Mouse (Mus musculus): ENCODE results near the gene Fabp7. TPM values are rescaled to one million over a fixed set of nuclear protein-coding genes. Genes with fewer than 3 reads are reported as not detected.
A peak's percentile ranks its signal among the peaks of the same experiment; 100 is the strongest.

Gene Fabp7
- 2.1 and 2.2 TPM in 2 replicates for polyA plus RNA-seq (2015; fragmentation: Nextera tagmentation; extraction: Ambion mirVana)

DNA sequence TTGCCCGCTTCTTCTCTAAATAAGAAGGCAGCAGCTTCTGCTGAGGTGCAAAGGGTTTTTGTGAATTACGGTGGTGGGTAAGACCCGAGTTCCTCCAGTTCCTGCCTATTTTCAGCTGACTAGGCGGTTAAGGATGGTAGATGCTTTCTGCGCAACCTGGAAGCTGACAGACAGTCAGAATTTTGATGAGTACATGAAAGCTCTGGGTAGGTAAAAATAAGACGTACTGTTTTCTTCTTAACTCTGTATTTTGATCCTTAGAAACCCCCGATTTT lies at the start of gene Fabp7:
Gene Fabp7 (plus strand): TSS at position 6 of the 275 bp plus-strand sequence.
- 30% methylated on average over 7 of the region's 7 CpGs for WGBS (ENCODE audit: insufficient replicate concordance)
- Histone ChIP-seq H3K27ac (no peak within 1 kb of the TSS), H3K9me3 (replicated peaks) (no peaks in the 10 kb centered on the region), H3K9ac (no peak within 1 kb of the TSS), H3K4me3 (replicated peaks) (no peak within 1 kb of the TSS), H3K27me3 (0 out of 2 replicates have a peak, but pooled peaks cover 9% of the 10 kb centered on the region), H3K36me3 (no peaks in the 10 kb centered on the region), H3K4me1 (replicated peaks) (no peaks in the 10 kb centered on the region), H3K4me2 (no peak within 1 kb of the TSS)
- ATAC-seq (ENCODE audit: low read depth) (no peak), DNase-seq (no peak)

- WGBS (ENCODE audit: insufficient replicate concordance): 65% methylated on average over 4 of the region's 4 CpGs
- H3K27ac ChIP-seq: no peak overlapping the region
- no peaks in the 10 kb centered on the region for H3K27me3 ChIP-seq
- H3K9me3 ChIP-seq (replicated peaks): no peaks in the 10 kb centered on the region
- no peaks in the 10 kb centered on the region for H3K4me1 ChIP-seq (replicated peaks)
- ATAC-seq (ENCODE audit: low read depth) (no peak), DNase-seq (no peak)
- no peak overlapping the region for H3K4me2 ChIP-seq
- no peak overlapping the region for H3K9ac ChIP-seq
- H3K4me3 ChIP-seq (replicated peaks): no peak overlapping the region
- H3K36me3 ChIP-seq: no peaks in the 10 kb centered on the region
These were observed 43.9 kb upstream of the Fabp7 start for GRCm38 (mm10) chr10:57740733-57741132.

DNA sequence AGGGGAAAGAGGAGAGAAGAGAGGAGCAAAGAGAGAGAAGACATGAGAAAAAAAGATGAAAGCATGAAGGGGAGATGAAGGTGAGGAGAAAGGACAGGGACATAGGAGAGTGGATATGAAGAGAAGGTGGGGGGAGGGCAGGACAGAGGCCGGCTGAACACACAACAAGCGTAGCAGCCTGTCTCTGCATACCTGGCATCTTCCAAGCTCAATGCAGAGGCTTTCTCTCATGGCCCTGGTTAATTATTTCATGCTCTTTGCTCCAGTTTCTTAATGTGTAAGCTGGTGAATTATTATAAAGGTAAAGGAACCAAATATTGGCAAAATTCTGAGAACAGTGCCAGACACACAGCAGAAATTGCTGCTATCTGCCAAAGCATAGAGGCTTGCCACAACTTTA lies 43.3 kb upstream of the Fabp7 start:
- no peak for ATAC-seq (ENCODE audit: low read depth)
- Histone ChIP-seq H3K4me2 (no peak overlapping the region), H3K9me3 (replicated peaks) (no peaks in the 10 kb centered on the region)

GRCm38 (mm10) chr10:57743045-57743444 lies 41.6 kb upstream of the Fabp7 start:
- no peaks in the 10 kb centered on the region for H3K9me3 ChIP-seq (replicated peaks)
- H3K27me3 ChIP-seq: no peaks in the 10 kb centered on the region
- H3K36me3 ChIP-seq: no peaks in the 10 kb centered on the region
- H3K4me3 ChIP-seq (replicated peaks): no peak overlapping the region
- no peak overlapping the region for H3K4me2 ChIP-seq
- H3K9ac ChIP-seq: no peak overlapping the region
- ATAC-seq (ENCODE audit: low read depth) (no peak), DNase-seq (no peak)
- H3K27ac ChIP-seq: no peak overlapping the region
- no peaks in the 10 kb centered on the region for H3K4me1 ChIP-seq (replicated peaks)
- WGBS (ENCODE audit: insufficient replicate concordance): 56% methylated on average over 7 of the region's 7 CpGs

More for the DNA sequence above, 43.3 kb upstream of the Fabp7 start:
- H3K4me3 ChIP-seq (replicated peaks): no peak overlapping the region
- WGBS (ENCODE audit: insufficient replicate concordance): 46% methylated on average over 2 of the region's 2 CpGs
- DNase-seq: no peak
- H3K4me1 ChIP-seq (replicated peaks): no peaks in the 10 kb centered on the region
- no peak overlapping the region for H3K9ac ChIP-seq
- H3K27me3 ChIP-seq: no peaks in the 10 kb centered on the region
- no peak overlapping the region for H3K27ac ChIP-seq
- H3K36me3 ChIP-seq: no peaks in the 10 kb centered on the region

- Histone ChIP-seq H3K4me3 (replicated peaks) (peak overlapping the region; percentile 37), H3K4me1 (replicated peaks) (no peaks in the 10 kb centered on the region), H3K4me2 (peak overlapping the region; percentile 35), H3K27ac (no peak overlapping the region), H3K9me3 (replicated peaks) (no peaks in the 10 kb centered on the region), H3K27me3 (no peaks in the 10 kb centered on the region), H3K9ac (no peak overlapping the region), H3K36me3 (no peaks in the 10 kb centered on the region)
- peak; percentile 39; the same call in 1 of the 2 replicates for ATAC-seq (ENCODE audit: low read depth)
- 5% methylated on average over 6 of the region's 6 CpGs for WGBS (ENCODE audit: insufficient replicate concordance)
- DNase-seq: peak; percentile 20
These were observed 41.1 kb upstream of the Fabp7 start for GRCm38 (mm10) chr10:57743606-57744016.

DNA sequence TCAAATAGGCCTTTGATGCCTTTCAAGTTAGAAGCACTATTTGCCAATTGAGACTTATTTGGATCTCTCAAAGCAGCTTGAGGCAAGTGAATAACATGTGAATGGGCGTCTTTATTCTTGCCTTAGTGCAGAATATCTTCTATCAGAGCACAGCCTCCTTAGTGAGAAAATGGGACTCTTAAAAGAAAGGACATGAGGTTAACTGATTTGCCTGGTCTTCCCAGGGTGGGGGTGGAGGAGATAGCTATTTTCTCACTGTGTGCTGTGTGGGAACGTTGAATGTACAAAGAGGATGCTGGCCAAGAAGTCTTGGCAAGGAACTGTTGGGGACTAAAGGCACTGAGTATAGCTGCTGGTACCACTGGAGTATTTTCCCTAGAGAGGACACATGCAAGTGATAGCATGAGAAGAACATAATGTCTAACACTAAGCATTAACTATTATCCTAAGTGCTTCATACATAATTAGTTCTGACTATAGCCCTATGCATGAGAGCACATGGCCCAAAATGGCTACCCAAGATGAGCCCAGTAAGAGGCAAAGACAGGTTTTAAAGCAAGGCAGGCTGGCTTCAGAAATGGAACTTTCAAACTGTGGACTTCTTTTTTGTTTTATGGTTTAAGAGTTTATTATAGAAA lies 40.4 kb upstream of the Fabp7 start:
- no peaks in the 10 kb centered on the region for H3K9me3 ChIP-seq (replicated peaks)
- H3K4me3 ChIP-seq (replicated peaks): no peak overlapping the region
- no peaks in the 10 kb centered on the region for H3K36me3 ChIP-seq
- no peak overlapping the region for H3K4me2 ChIP-seq
- H3K27me3 ChIP-seq: no peaks in the 10 kb centered on the region
- DNase-seq: no peak
- no peak overlapping the region for H3K27ac ChIP-seq
- ATAC-seq (ENCODE audit: low read depth): no peak
- no peak overlapping the region for H3K9ac ChIP-seq
- no peaks in the 10 kb centered on the region for H3K4me1 ChIP-seq (replicated peaks)
- 46% methylated on average over 2 of the region's 2 CpGs for WGBS (ENCODE audit: insufficient replicate concordance)

DNA sequence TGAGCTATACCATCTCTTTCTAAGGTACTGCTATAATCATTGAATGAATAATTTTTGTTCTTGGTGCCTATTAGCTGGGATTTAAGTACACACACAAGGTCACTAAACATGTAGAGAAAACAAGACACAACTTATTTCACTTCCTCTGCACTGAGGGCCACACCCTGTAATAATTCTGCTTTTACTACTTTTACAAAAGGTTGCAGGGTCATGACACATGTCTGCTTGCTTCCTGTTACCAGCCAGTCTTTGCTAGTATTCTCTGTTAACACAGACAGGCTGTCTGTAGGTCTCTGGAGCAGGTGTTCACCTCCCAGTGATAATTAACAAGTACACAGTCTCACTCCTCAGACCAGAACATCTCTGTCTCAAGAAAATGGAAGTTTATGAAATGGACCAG lies 39.2 kb upstream of the Fabp7 start:
- no peak overlapping the region for H3K4me2 ChIP-seq
- DNase-seq: no peak

DNA sequence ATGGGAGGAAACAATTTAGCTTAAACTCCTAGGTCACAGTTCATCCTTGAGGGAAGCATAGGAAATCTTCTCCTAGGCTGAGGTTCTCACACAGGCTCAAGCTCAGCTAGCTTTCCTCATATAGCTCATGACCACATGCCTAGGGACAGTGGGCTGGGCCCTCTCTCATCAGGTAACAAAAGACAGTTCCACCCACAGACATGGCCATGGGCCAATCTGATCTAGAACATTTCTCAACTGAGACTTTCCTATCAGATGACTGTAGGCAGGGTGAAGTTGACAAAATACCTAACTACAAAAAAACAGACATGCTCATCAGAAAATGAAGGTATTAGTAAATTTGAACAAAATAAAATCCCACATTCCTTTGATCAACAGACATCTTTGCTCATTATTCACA lies 37.6 kb upstream of the Fabp7 start:
- Histone ChIP-seq H3K4me2 (no peak overlapping the region), H3K4me1 (replicated peaks) (no peaks in the 10 kb centered on the region), H3K9ac (no peak overlapping the region), H3K4me3 (replicated peaks) (no peak overlapping the region), H3K36me3 (no peaks in the 10 kb centered on the region), H3K27ac (no peak overlapping the region), H3K9me3 (replicated peaks) (no peaks in the 10 kb centered on the region), H3K27me3 (no peaks in the 10 kb centered on the region)
- no peak for ATAC-seq (ENCODE audit: low read depth)
- no peak for DNase-seq

More for the DNA sequence above, 39.2 kb upstream of the Fabp7 start:
- Histone ChIP-seq H3K4me3 (replicated peaks) (no peak overlapping the region), H3K4me1 (replicated peaks) (no peaks in the 10 kb centered on the region), H3K9me3 (replicated peaks) (no peaks in the 10 kb centered on the region), H3K36me3 (no peaks in the 10 kb centered on the region), H3K27me3 (no peaks in the 10 kb centered on the region), H3K9ac (no peak overlapping the region), H3K27ac (no peak overlapping the region)
- no peak for ATAC-seq (ENCODE audit: low read depth)

GRCm38 (mm10) chr10:57753343-57753742 lies 31.3 kb upstream of the Fabp7 start:
- Histone ChIP-seq H3K9me3 (replicated peaks) (no peaks in the 10 kb centered on the region), H3K4me1 (replicated peaks) (no peaks in the 10 kb centered on the region), H3K27me3 (no peaks in the 10 kb centered on the region), H3K36me3 (no peaks in the 10 kb centered on the region), H3K4me2 (no peak overlapping the region), H3K9ac (no peak overlapping the region), H3K4me3 (replicated peaks) (no peak overlapping the region), H3K27ac (no peak overlapping the region)
- ATAC-seq (ENCODE audit: low read depth) (no peak), DNase-seq (no peak)
- 53% methylated on average over 1 of the region's 1 CpGs for WGBS (ENCODE audit: insufficient replicate concordance)

- H3K27ac ChIP-seq: no peak overlapping the region
- H3K9me3 ChIP-seq (replicated peaks): no peaks in the 10 kb centered on the region
- no peak for DNase-seq
- no peaks in the 10 kb centered on the region for H3K27me3 ChIP-seq
- H3K4me1 ChIP-seq (replicated peaks): no peaks in the 10 kb centered on the region
- H3K4me3 ChIP-seq (replicated peaks): no peak overlapping the region
- no peak for ATAC-seq (ENCODE audit: low read depth)
- H3K36me3 ChIP-seq: no peaks in the 10 kb centered on the region
- 71% methylated on average over 2 of the region's 2 CpGs for WGBS (ENCODE audit: insufficient replicate concordance)
- no peak overlapping the region for H3K4me2 ChIP-seq
- H3K9ac ChIP-seq: no peak overlapping the region
These were observed 29.4 kb upstream of the Fabp7 start for GRCm38 (mm10) chr10:57755201-57755736.

DNA sequence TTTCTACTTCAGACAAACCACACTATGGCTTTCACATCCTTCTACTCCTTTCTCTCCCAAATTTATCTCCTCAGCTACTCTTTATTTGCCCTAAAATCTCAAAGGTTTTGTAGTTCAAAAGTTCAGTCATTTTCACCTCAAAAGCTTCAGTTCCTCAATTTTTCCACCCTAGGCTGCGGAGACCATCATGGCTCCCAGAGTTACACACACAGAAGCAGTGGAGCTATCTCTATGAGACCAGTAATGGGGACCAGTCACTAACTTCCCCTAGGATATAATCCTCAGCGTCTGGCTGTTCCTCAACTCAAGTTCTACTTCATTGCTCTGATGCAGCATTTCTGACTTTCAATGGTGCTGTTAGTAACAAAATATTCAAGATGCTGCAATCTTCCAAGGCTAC lies 25.7 kb upstream of the Fabp7 start:
- WGBS (ENCODE audit: insufficient replicate concordance): 58% methylated on average over 2 of the region's 2 CpGs
- H3K36me3 ChIP-seq: no peaks in the 10 kb centered on the region
- no peak overlapping the region for H3K9ac ChIP-seq
- H3K27me3 ChIP-seq: no peaks in the 10 kb centered on the region
- DNase-seq (no peak), ATAC-seq (ENCODE audit: low read depth) (no peak)
- H3K4me1 ChIP-seq (replicated peaks): no peaks in the 10 kb centered on the region
- H3K27ac ChIP-seq: no peak overlapping the region
- H3K4me2 ChIP-seq: no peak overlapping the region
- no peaks in the 10 kb centered on the region for H3K9me3 ChIP-seq (replicated peaks)
- no peak overlapping the region for H3K4me3 ChIP-seq (replicated peaks)

DNA sequence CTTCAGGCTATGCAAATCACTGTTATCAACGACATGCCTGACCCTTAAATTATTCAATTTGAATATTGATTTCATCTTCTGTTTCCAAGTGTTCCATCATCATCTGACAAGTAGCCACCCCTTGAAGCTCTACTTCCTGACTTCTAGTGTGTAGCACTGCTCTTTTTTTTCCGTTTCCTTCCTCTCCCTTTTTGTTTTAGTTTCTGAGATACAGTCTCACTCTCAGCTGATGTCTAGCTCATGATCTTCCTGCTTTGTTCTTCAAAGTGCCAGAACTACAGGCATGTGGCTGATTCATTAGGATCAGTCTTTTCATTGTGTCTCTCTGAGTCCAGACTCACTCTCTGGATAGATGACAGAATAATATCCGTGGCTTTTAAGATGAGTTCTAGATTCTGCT lies 24.0 kb upstream of the Fabp7 start:
- no peak overlapping the region for H3K27ac ChIP-seq
- WGBS (ENCODE audit: insufficient replicate concordance): 28% methylated on average over 3 of the region's 3 CpGs
- no peaks in the 10 kb centered on the region for H3K9me3 ChIP-seq (replicated peaks)
- no peak overlapping the region for H3K4me2 ChIP-seq
- no peak for DNase-seq
- no peaks in the 10 kb centered on the region for H3K4me1 ChIP-seq (replicated peaks)
- no peak overlapping the region for H3K9ac ChIP-seq
- no peak overlapping the region for H3K4me3 ChIP-seq (replicated peaks)
- H3K27me3 ChIP-seq: no peaks in the 10 kb centered on the region
- no peaks in the 10 kb centered on the region for H3K36me3 ChIP-seq
- ATAC-seq (ENCODE audit: low read depth): no peak
